Mouse (Mus musculus) limb, embryonic 15.5 days (tissue): ENCODE measurements at regions not wholly inside any gene's neighbourhood (a gene's known extent, or its start where the extent isn't known, plus 50 kb on each side); places are given as distances from the start of the nearest gene placed in this dataset.
"Not testable (repeated sequence)": the region's sequence is repeated elsewhere in the genome, so short reads cannot be mapped to it uniquely, and the experiment has no call there.

Source experiments
- ATAC-seq: fragments of 200-750 bp; cut with Nextera tagmentation; 2 replicates; pipeline ENCODE4 v1.8.0; 2017; ENCODE audit warnings: low read depth, moderate TSS enrichment; ENCODE audit not compliant: insufficient number of reproducible peaks, low FRiP score, low TSS enrichment
- H3K27ac ChIP-seq: fragments of 300-500 bp; sonication (generic); 2 replicates; pipeline ENCODE4 v1.5.1; 2015; ENCODE audit warnings: moderate library complexity, mild to moderate bottlenecking, inconsistent platforms
- H3K27me3 ChIP-seq: fragments of 300-500 bp; sonication (generic); 2 replicates; pipeline ENCODE4 v1.6.1; 2015; ENCODE audit warnings: inconsistent platforms
- H3K36me3 ChIP-seq: fragments of 300-500 bp; sonication (generic); 2 replicates; pipeline ENCODE4 v1.6.1; 2015; ENCODE audit warnings: inconsistent platforms
- H3K4me1 ChIP-seq: fragments of 300-500 bp; sonication (generic); 2 replicates; pipeline ENCODE4 v1.6.1; 2015; ENCODE audit warnings: inconsistent platforms
- H3K4me2 ChIP-seq: fragments of 300-500 bp; sonication (generic); 2 replicates; pipeline ENCODE4 v1.6.1; 2015; ENCODE audit warnings: mild to moderate bottlenecking, inconsistent platforms
- H3K4me3 ChIP-seq: fragments of 300-500 bp; sonication (generic); 2 replicates; pipeline ENCODE4 v1.5.1; 2015; ENCODE audit warnings: mild to moderate bottlenecking, inconsistent platforms
- H3K9ac ChIP-seq: fragments of 300-500 bp; sonication (generic); 2 replicates; pipeline ENCODE4 v1.6.1; 2015; ENCODE audit warnings: inconsistent platforms
- H3K9me3 ChIP-seq: fragments of 300-500 bp; sonication (generic); 2 replicates; pipeline ENCODE4 v1.6.1; 2016; ENCODE audit warnings: inconsistent platforms
- WGBS: fragments of 180-500 bp; shearing (Covaris S2); methylation state at CpG from one replicate; pipeline ENCODE4 v1.1.7; 2015; 5-methylcytosine and 5-hydroxymethylcytosine counted together

- H3K9ac ChIP-seq, H3K9me3 ChIP-seq, H3K4me2 ChIP-seq, H3K4me3 ChIP-seq, H3K27ac ChIP-seq, H3K36me3 ChIP-seq, H3K27me3 ChIP-seq, H3K4me1 ChIP-seq, ATAC-seq: not testable (repeated sequence)
- 58% methylated on average over 3 of the region's 3 CpGs for WGBS
These were observed 200.1 kb upstream of the Flrt2 start for GRCm38 (mm10) chr12:95491806-95492436.

- Histone ChIP-seq H3K9me3 (no peaks in the 10 kb centered on the region), H3K27me3 (no peaks in the 10 kb centered on the region), H3K9ac (no peak overlapping the region), H3K27ac (no peak overlapping the region), H3K4me1 (no peaks in the 10 kb centered on the region), H3K4me3 (no peak overlapping the region), H3K4me2 (no peak overlapping the region), H3K36me3 (no peaks in the 10 kb centered on the region)
- 70% methylated on average over 3 of the region's 3 CpGs for WGBS
- no peak for ATAC-seq
These were observed 190.6 kb upstream of the Flrt2 start for GRCm38 (mm10) chr12:95501443-95501842.

- no peaks in the 10 kb centered on the region for H3K9me3 ChIP-seq
- H3K4me1 ChIP-seq = no peaks in the 10 kb centered on the region
- ATAC-seq = no peak
- no peak overlapping the region for H3K27ac ChIP-seq
- WGBS = 78% methylated on average over 2 of the region's 2 CpGs
- H3K36me3 ChIP-seq = no peaks in the 10 kb centered on the region
- no peak overlapping the region for H3K9ac ChIP-seq
- no peak overlapping the region for H3K4me2 ChIP-seq
- H3K27me3 ChIP-seq = no peaks in the 10 kb centered on the region
- H3K4me3 ChIP-seq = no peak overlapping the region
These were observed 172.0 kb upstream of the Flrt2 start for GRCm38 (mm10) chr12:95520008-95520407.

- ATAC-seq = no peak
These were observed 170.0 kb upstream of the Flrt2 start for GRCm38 (mm10) chr12:95522052-95522451.

GRCm38 (mm10) chr12:95533888-95534639, 158.0 kb upstream of the Flrt2 start:
- no peak for ATAC-seq
- no peaks in the 10 kb centered on the region for H3K4me1 ChIP-seq

More at GRCm38 (mm10) chr12:95522052-95522451, 170.0 kb upstream of the Flrt2 start:
- H3K27ac ChIP-seq = no peak overlapping the region
- no peak overlapping the region for H3K4me2 ChIP-seq
- WGBS = 66% methylated on average over 3 of the region's 3 CpGs
- no peaks in the 10 kb centered on the region for H3K27me3 ChIP-seq
- H3K36me3 ChIP-seq = no peaks in the 10 kb centered on the region
- H3K4me1 ChIP-seq = no peaks in the 10 kb centered on the region
- H3K9ac ChIP-seq = no peak overlapping the region
- no peak overlapping the region for H3K4me3 ChIP-seq
- H3K9me3 ChIP-seq = no peaks in the 10 kb centered on the region

GRCm38 (mm10) chr12:95547301-95547700, 144.7 kb upstream of the Flrt2 start:
- 36% methylated on average over 6 of the region's 6 CpGs for WGBS
- ATAC-seq = no peak
- H3K9ac ChIP-seq = no peak overlapping the region
- H3K36me3 ChIP-seq = no peaks in the 10 kb centered on the region
- H3K27ac ChIP-seq = no peak overlapping the region
- no peaks in the 10 kb centered on the region for H3K27me3 ChIP-seq
- no peaks in the 10 kb centered on the region for H3K4me1 ChIP-seq
- H3K9me3 ChIP-seq = no peaks in the 10 kb centered on the region
- H3K4me3 ChIP-seq = no peak overlapping the region
- H3K4me2 ChIP-seq = no peak overlapping the region

More at GRCm38 (mm10) chr12:95533888-95534639, 158.0 kb upstream of the Flrt2 start:
- Histone ChIP-seq H3K27ac (no peak overlapping the region), H3K4me3 (no peak overlapping the region), H3K4me2 (no peak overlapping the region), H3K36me3 (no peaks in the 10 kb centered on the region), H3K27me3 (no peaks in the 10 kb centered on the region), H3K9me3 (no peaks in the 10 kb centered on the region), H3K9ac (no peak overlapping the region)
- WGBS = 78% methylated on average over 8 of the region's 8 CpGs

- 94% methylated on average over 3 of the region's 3 CpGs for WGBS
- ATAC-seq = no peak
- no peak overlapping the region for H3K4me2 ChIP-seq
- H3K9ac ChIP-seq = no peak overlapping the region
- no peak overlapping the region for H3K4me3 ChIP-seq
- no peaks in the 10 kb centered on the region for H3K4me1 ChIP-seq
- H3K27ac ChIP-seq = no peak overlapping the region
- H3K9me3 ChIP-seq = no peaks in the 10 kb centered on the region
- H3K36me3 ChIP-seq = no peaks in the 10 kb centered on the region
- H3K27me3 ChIP-seq = no peaks in the 10 kb centered on the region
These were observed 138.9 kb upstream of the Flrt2 start for GRCm38 (mm10) chr12:95553129-95553528.

GRCm38 (mm10) chr12:95558706-95559406, 133.2 kb upstream of the Flrt2 start:
- Histone ChIP-seq H3K9ac (no peak overlapping the region), H3K27me3 (no peaks in the 10 kb centered on the region), H3K4me3 (no peak overlapping the region), H3K27ac (no peak overlapping the region), H3K4me2 (no peak overlapping the region), H3K4me1 (peaks cover 5% of the 10 kb centered on the region; the same call in 1 of the 2 replicates), H3K9me3 (no peaks in the 10 kb centered on the region), H3K36me3 (no peaks in the 10 kb centered on the region)
- WGBS = 60% methylated on average over 6 of the region's 6 CpGs
- no peak for ATAC-seq

- Histone ChIP-seq H3K9me3 (no peaks in the 10 kb centered on the region), H3K4me1 (peaks cover 5% of the 10 kb centered on the region; the same call in 1 of the 2 replicates), H3K36me3 (no peaks in the 10 kb centered on the region), H3K9ac (no peak overlapping the region), H3K27me3 (no peaks in the 10 kb centered on the region), H3K4me3 (no peak overlapping the region), H3K4me2 (no peak overlapping the region), H3K27ac (no peak overlapping the region)
- ATAC-seq = no peak
- 31% methylated on average over 4 of the region's 4 CpGs for WGBS
These were observed 128.6 kb upstream of the Flrt2 start for GRCm38 (mm10) chr12:95563431-95563830.

- Histone ChIP-seq H3K27ac (no peak overlapping the region), H3K4me3 (no peak overlapping the region), H3K4me1 (no peaks in the 10 kb centered on the region), H3K36me3 (no peaks in the 10 kb centered on the region), H3K9me3 (no peaks in the 10 kb centered on the region), H3K27me3 (no peaks in the 10 kb centered on the region), H3K9ac (no peak overlapping the region), H3K4me2 (no peak overlapping the region)
- ATAC-seq = no peak
- 70% methylated on average over 3 of the region's 3 CpGs for WGBS
These were observed 115.3 kb upstream of the Flrt2 start for GRCm38 (mm10) chr12:95576772-95577171.

GRCm38 (mm10) chr12:95589011-95589410, 103.0 kb upstream of the Flrt2 start:
- no peak overlapping the region for H3K9ac ChIP-seq
- H3K36me3 ChIP-seq = no peaks in the 10 kb centered on the region
- no peaks in the 10 kb centered on the region for H3K4me1 ChIP-seq
- no peak overlapping the region for H3K4me2 ChIP-seq
- no peak overlapping the region for H3K4me3 ChIP-seq
- no peak overlapping the region for H3K27ac ChIP-seq
- no peaks in the 10 kb centered on the region for H3K9me3 ChIP-seq
- ATAC-seq = no peak
- H3K27me3 ChIP-seq = no peaks in the 10 kb centered on the region

GRCm38 (mm10) chr12:95619281-95619680, 72.7 kb upstream of the Flrt2 start:
- Histone ChIP-seq H3K4me1 (no peaks in the 10 kb centered on the region), H3K9ac (no peak overlapping the region), H3K27ac (no peak overlapping the region), H3K4me3 (no peak overlapping the region), H3K4me2 (no peak overlapping the region), H3K27me3 (no peaks in the 10 kb centered on the region), H3K9me3 (no peaks in the 10 kb centered on the region), H3K36me3 (no peaks in the 10 kb centered on the region)
- ATAC-seq = no peak
- 70% methylated on average over 1 of the region's 1 CpGs for WGBS
